Mouse (Mus musculus) liver, adult 10 weeks (tissue): ENCODE data around the gene Tyr. TPM values are rescaled to one million over a fixed set of nuclear protein-coding genes. Genes with fewer than 3 reads are reported as not detected.

Experiments used
- polyA plus RNA-seq: library from polyadenylated mRNA; stranded (reverse); fragments of 350-450 nt; fragmentation: Illumina TruSeq; extraction: RNeasy Lipid Tissue Mini Kit (QIAGEN cat#74804); gene quantifications from one replicate; pipeline ENCODE4 v1.2.3, GENCODE M21; 2014; ENCODE audit warnings: low read depth, low replicate concordance

Gene Tyr
- not detected for polyA plus RNA-seq

GRCm38 (mm10) chr7:87493412-87493811 lies at the start of gene Tyr:
Tyr (minus strand) TSS chr7:87493512.

Other genes starting within 250 kb of the Tyr start
- 32.7 TPM for gene Nox4, start 247.4 kb downstream of the Tyr start, polyA plus RNA-seq
- gene Grm5, start 90.7 kb upstream of the Tyr start, polyA plus RNA-seq, result not detected